ENCODE assay signal across 8 mouse cellular contexts in genomic region chr3:85888221-85888671, GRCm38 (mm10). TPM values are rescaled to one million over a fixed set of nuclear protein-coding genes. Genes with fewer than 3 reads are reported as not detected.
DNase-seq lines count a peak whose midpoint lies in the region; ATAC-seq and TF ChIP-seq lines count a peak whose summit lies in the region.

No protein-coding gene starts in this region.

- DNase-seq in 416B (ENCODE audit: low read depth) (peak; percentile 91), ES-E14 (ENCODE audit: low read depth, low spot score) (no peak), MN1 (ENCODE audit: low spot score) (no peak)
- DNase-seq in skeletal muscle tissue, adult 2 months (ENCODE audit: low read depth, low spot score): peak; percentile 71

- in situ Hi-C loops in ES-E14 (cut with MboI; ENCODE audit: low sequenced_read_pairs in 2 of 2, unreplicated experiment in 2 of 2): no loop called here

- 10% methylated on average over 11 of the region's 11 CpGs for WGBS in embryonic facial prominence, embryonic 12.5 days
- 19% methylated on average over 11 of the region's 11 CpGs for WGBS in heart, embryonic 14.5 days
- WGBS in kidney, embryonic 15.5 days: 10% methylated on average over 11 of the region's 11 CpGs
- WGBS in lung, embryonic 16.5 days: 14% methylated on average over 11 of the region's 11 CpGs

- H3K4me2 ChIP-seq in embryonic facial prominence, embryonic 12.5 days (replicated peaks): peak overlapping the region; percentile 76
- H3K4me2 ChIP-seq in heart, embryonic 14.5 days (ENCODE audit: low read length): peak overlapping the region; percentile 78
- H3K4me2 ChIP-seq in kidney, embryonic 15.5 days: peak overlapping the region; percentile 90
- H3K4me2 ChIP-seq in lung, embryonic 16.5 days (ENCODE audit: low read depth, low read length): peak overlapping the region; percentile 82

- H3K27me3 ChIP-seq in embryonic facial prominence, embryonic 12.5 days: no peaks in the 10 kb centered on the region
- no peaks in the 10 kb centered on the region for H3K27me3 ChIP-seq in heart, embryonic 14.5 days (ENCODE audit: control insufficient read depth, insufficient read depth, low read length)
- no peaks in the 10 kb centered on the region for H3K27me3 ChIP-seq in kidney, embryonic 15.5 days
- peaks cover 2% of the 10 kb centered on the region; the same call in 1 of the 2 replicates for H3K27me3 ChIP-seq in lung, embryonic 16.5 days (ENCODE audit: control insufficient read depth, insufficient read depth, low read depth, low read length)

- H3K9me3 ChIP-seq in ES-E14 (ENCODE audit: control insufficient read depth, insufficient read depth, low read depth, low read length): no peaks in the 10 kb centered on the region
- no peaks in the 10 kb centered on the region for H3K9me3 ChIP-seq in embryonic facial prominence, embryonic 12.5 days
- no peaks in the 10 kb centered on the region for H3K9me3 ChIP-seq in heart, embryonic 14.5 days (ENCODE audit: control insufficient read depth, low read length)
- H3K9me3 ChIP-seq in kidney, embryonic 15.5 days (replicated peaks): no peaks in the 10 kb centered on the region
- H3K9me3 ChIP-seq in lung, embryonic 16.5 days (ENCODE audit: control insufficient read depth, low read length): no peaks in the 10 kb centered on the region

- H3K36me3 ChIP-seq in ES-E14 (ENCODE audit: control insufficient read depth, insufficient read depth, low read length, poor library complexity, severe bottlenecking): no peaks in the 10 kb centered on the region
- no peaks in the 10 kb centered on the region for H3K36me3 ChIP-seq in embryonic facial prominence, embryonic 12.5 days
- no peaks in the 10 kb centered on the region for H3K36me3 ChIP-seq in heart, embryonic 14.5 days (ENCODE audit: control insufficient read depth, insufficient read depth, low read length)
- no peaks in the 10 kb centered on the region for H3K36me3 ChIP-seq in kidney, embryonic 15.5 days
- H3K36me3 ChIP-seq in lung, embryonic 16.5 days (ENCODE audit: control insufficient read depth, insufficient read depth, low read length): no peaks in the 10 kb centered on the region

- ATAC-seq in embryonic facial prominence, embryonic 12.5 days (ENCODE audit: insufficient number of reproducible peaks, insufficient read depth, low FRiP score, low TSS enrichment): peak; percentile 49; the same call in 1 of the 2 replicates
- no peak for ATAC-seq in heart, embryonic 14.5 days (ENCODE audit: insufficient number of reproducible peaks, insufficient read depth, low FRiP score, low read depth)
- ATAC-seq in kidney, embryonic 15.5 days (replicated peaks; ENCODE audit: low FRiP score): peak; percentile 13; the same call in 1 of the 2 replicates
- peak; percentile 16 for ATAC-seq in lung, embryonic 16.5 days (ENCODE audit: low read depth)

- no peak overlapping the region for H3K9ac ChIP-seq in ES-E14 (ENCODE audit: insufficient read depth, low read depth, low read length, poor library complexity, severe bottlenecking)
- peak overlapping the region; percentile 29; the same call in 1 of the 2 replicates for H3K9ac ChIP-seq in embryonic facial prominence, embryonic 12.5 days
- peak overlapping the region; percentile 80 for H3K9ac ChIP-seq in heart, embryonic 14.5 days (ENCODE audit: low read length)
- H3K9ac ChIP-seq in kidney, embryonic 15.5 days: 0 out of 2 replicates have a peak overlapping the region, but pooled peaks have one; percentile 59
- H3K9ac ChIP-seq in lung, embryonic 16.5 days (ENCODE audit: low read length): no peak overlapping the region

- peak overlapping the region; percentile 57 to 81; a peak in 3 of 4 replicates for H3K4me3 ChIP-seq in ES-E14 (ENCODE audit: insufficient read depth in 1 of 2, low read depth in 1 of 2, low read length in 2 of 2, poor library complexity in 1 of 2, severe bottlenecking in 1 of 2)
- peak overlapping the region; percentile 45 for H3K4me3 ChIP-seq in embryonic facial prominence, embryonic 12.5 days
- H3K4me3 ChIP-seq in heart, embryonic 14.5 days (ENCODE audit: control insufficient read depth in 1 of 2, insufficient read depth in 1 of 2, low read depth in 1 of 2, low read length in 2 of 2): peak overlapping the region; percentile 63 to 81
- peak overlapping the region; percentile 64 for H3K4me3 ChIP-seq in kidney, embryonic 15.5 days (replicated peaks)
- peak overlapping the region; percentile 58 for H3K4me3 ChIP-seq in lung, embryonic 16.5 days (ENCODE audit: low read length)

- H3K27ac ChIP-seq in ES-E14 (ENCODE audit: insufficient read depth, low read depth, low read length, poor library complexity, severe bottlenecking): no peak overlapping the region
- H3K27ac ChIP-seq in embryonic facial prominence, embryonic 12.5 days: 0 out of 2 replicates have a peak overlapping the region, but pooled peaks have one; percentile 42
- H3K27ac ChIP-seq in heart, embryonic 14.5 days (replicated peaks in 1 of 2; ENCODE audit: control insufficient read depth in 1 of 2, insufficient read depth in 1 of 2, low read depth in 2 of 2, low read length in 2 of 2): peak overlapping the region in 1 of 2 experiments; percentile 71; a peak in 2 of 4 replicates
- H3K27ac ChIP-seq in kidney, embryonic 15.5 days: peak overlapping the region; percentile 85
- peak overlapping the region; percentile 53; the same call in 1 of the 2 replicates for H3K27ac ChIP-seq in lung, embryonic 16.5 days (ENCODE audit: low read length)

- H3K4me1 ChIP-seq in ES-E14 (ENCODE audit: control insufficient read depth in 2 of 2, insufficient read depth in 2 of 2, low read length in 2 of 2, poor library complexity in 1 of 2): peaks cover 0 to 8% of the 10 kb centered on the region in 2 experiments; a peak in 1 of 4 replicates
- peaks cover 10% of the 10 kb centered on the region for H3K4me1 ChIP-seq in embryonic facial prominence, embryonic 12.5 days
- peaks cover 6 to 15% of the 10 kb centered on the region in 2 experiments for H3K4me1 ChIP-seq in heart, embryonic 14.5 days (ENCODE audit: control insufficient read depth in 2 of 2, insufficient read depth in 2 of 2, low read length in 2 of 2)
- H3K4me1 ChIP-seq in kidney, embryonic 15.5 days: peaks cover 31% of the 10 kb centered on the region
- H3K4me1 ChIP-seq in lung, embryonic 16.5 days (replicated peaks; ENCODE audit: control insufficient read depth, insufficient read depth, low read length): peaks cover 7% of the 10 kb centered on the region

TF ChIP-seq in ES-E14, 5 proteins besides CTCF, POLR2A, EP300 and RAD21:
- no peak for TF ChIP-seq MAFK (IDR thresholded peaks at IDR 0.05; ENCODE audit: insufficient read depth, low read depth, low read length)
- no peak for TF ChIP-seq CHD2 (IDR thresholded peaks at IDR 0.05; ENCODE audit: low read depth, low read length)
- no peak for TF ChIP-seq ZC3H11A (IDR thresholded peaks at IDR 0.05; ENCODE audit: borderline replicate concordance, low read depth, low read length)
- TF ChIP-seq HCFC1 (IDR thresholded peaks at IDR 0.05; ENCODE audit: borderline replicate concordance, insufficient read depth, low read length): no peak
- no peak for TF ChIP-seq ZNF384 (IDR thresholded peaks at IDR 0.05; ENCODE audit: low read depth, low read length)

RNA-seq across cellular contexts. Expression of gene Gm37240, which starts 0.9 kb away (rescaled TPM):
- total RNA-seq in ES-E14 (2012; rRNA removed): 0.58 and 1.2 TPM in 2 replicates
- 4.0 and 4.8 TPM in 2 replicates for polyA plus RNA-seq in embryonic facial prominence, embryonic 12.5 days (2016; fragmentation: Nextera tagmentation; extraction: Ambion mirVana)
- polyA plus RNA-seq in heart, embryonic 14.5 days (2014; fragmentation: Nextera tagmentation; extraction: Ambion mirVana): 12.3 and 19.4 TPM in 2 replicates
- 8.9 and 9.2 TPM in 2 replicates for polyA plus RNA-seq in kidney, embryonic 15.5 days (2015; fragmentation: Nextera tagmentation; extraction: Ambion mirVana)
- 4.6 and 8.0 TPM in 2 replicates for polyA plus RNA-seq in lung, embryonic 16.5 days (2015; fragmentation: Nextera tagmentation; extraction: Ambion mirVana)

RNA-seq across cellular contexts. Expression of gene Glt28d2, which starts 0.9 kb away (rescaled TPM):
- 0.18 and 0.21 TPM in 2 replicates for total RNA-seq in ES-E14 (2012; rRNA removed)
- 1.3 TPM in 2 replicates for polyA plus RNA-seq in embryonic facial prominence, embryonic 12.5 days (2016; fragmentation: Nextera tagmentation; extraction: Ambion mirVana)
- polyA plus RNA-seq in heart, embryonic 14.5 days (2014; fragmentation: Nextera tagmentation; extraction: Ambion mirVana): 2.2 and 2.4 TPM in 2 replicates
- polyA plus RNA-seq in kidney, embryonic 15.5 days (2015; fragmentation: Nextera tagmentation; extraction: Ambion mirVana): 2.2 and 2.9 TPM in 2 replicates
- 2.0 and 2.5 TPM in 2 replicates for polyA plus RNA-seq in lung, embryonic 16.5 days (2015; fragmentation: Nextera tagmentation; extraction: Ambion mirVana)

Comparison
In these comparisons a context has a peak if more than half of its experiments do, and no peak if none do; other contexts are left out.
1. DNase-seq: peak in 416B (single experiment) and skeletal muscle tissue, adult 2 months (single experiment); none in ES-E14 (single experiment) and MN1 (single experiment).
2. H3K9ac ChIP-seq: peak in embryonic facial prominence, embryonic 12.5 days (single experiment), heart, embryonic 14.5 days (single experiment) and kidney, embryonic 15.5 days (single experiment); none in ES-E14 (single experiment) and lung, embryonic 16.5 days (single experiment).
3. Peak in every context shown above with its lines, with median percentiles within 50 percentile points of each other: H3K4me3 ChIP-seq and H3K4me2 ChIP-seq.